Mouse (Mus musculus) adrenal gland (tissue): ENCODE measurements around the gene Gm36176.

Experiments
- intact Hi-C: fragments of 180-260 bp; cut with DNase I; formaldehyde crosslinking; loops from one replicate; pipeline ENCODE4 v1.15.1; 2025

Gene Gm36176

DNA sequence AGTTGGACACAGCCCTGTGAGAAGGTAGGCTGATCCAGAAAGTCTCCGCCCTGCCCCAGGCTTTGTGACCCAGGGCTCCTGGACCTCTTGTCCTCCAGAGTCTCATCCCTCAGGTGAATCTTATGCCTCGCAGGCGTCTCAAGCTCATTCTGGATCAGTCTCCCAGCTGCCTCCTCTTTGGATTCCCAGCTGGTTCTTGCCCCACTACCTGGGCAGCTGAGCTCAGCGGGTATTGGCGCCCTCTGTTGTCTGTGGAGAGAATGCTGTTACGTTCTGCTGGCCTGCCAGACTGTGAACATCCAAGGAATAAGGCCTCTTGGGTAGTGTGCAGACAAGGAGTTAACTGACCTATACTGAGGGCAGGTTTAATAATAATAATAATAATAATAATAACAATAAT, 32.4 kb downstream of the Gm36176 start:
- intact Hi-C loops, result loop anchor here (5.0 kb wide), 2 partner anchors 152 to 252 kb away; partner anchors contain the start of gene Gm10100

GRCm38 (mm10) chr10:77880305-77880704, 33.7 kb downstream of the Gm36176 start:
- intact Hi-C loops, result no loop called here

DNA sequence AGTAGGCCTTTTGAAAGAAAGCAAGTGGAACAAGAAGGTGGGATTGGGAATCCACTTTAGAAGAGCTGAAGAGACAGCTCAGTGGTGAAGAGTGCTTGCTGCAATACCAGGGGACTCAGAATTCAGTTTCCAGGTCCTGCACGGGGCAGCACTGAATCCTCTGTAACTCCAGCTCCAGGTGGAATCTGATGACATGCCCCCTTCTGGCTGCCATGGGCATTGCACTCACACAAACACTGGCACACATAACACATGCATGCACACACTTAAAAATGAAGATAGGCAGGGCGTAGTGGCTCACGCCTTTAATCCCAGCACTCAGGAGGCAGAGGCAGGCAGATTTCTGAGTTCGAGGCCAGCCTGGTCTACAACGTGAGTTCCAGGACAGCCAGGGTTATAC, 36.0 kb downstream of the Gm36176 start:
- intact Hi-C loops, result no loop called here

GRCm38 (mm10) chr10:77886007-77886747, 39.6 kb downstream of the Gm36176 start:
- intact Hi-C loops, result no loop called here

DNA sequence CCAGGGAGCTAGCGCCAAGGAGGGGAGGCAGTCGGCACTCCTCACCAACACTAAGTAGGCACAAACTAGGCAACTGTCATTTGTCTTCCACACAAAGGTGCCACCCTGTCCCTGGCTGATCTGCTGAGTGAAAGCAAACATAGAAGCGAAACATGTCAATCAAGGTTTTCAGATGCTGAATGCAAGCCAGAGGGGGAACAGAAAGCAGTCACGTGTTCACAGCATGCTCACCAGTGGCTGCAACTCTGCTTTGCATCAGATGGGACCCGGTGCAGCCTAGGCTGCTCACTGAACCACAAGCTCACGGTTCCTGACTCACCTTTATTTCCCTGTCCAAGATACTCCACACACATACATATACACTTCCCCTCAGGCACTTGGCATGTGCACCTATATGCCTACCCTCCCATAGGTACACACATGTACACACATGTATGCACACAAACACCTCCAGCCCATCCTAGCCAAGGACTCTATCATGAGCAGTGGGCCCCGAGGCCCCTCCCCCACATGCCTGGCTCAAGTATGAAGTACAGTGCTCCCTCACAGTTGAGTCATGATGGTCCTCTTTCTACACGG, 44.5 kb downstream of the Gm36176 start:
- intact Hi-C loops, result no loop called here

GRCm38 (mm10) chr10:77895562-77895961, 49.0 kb downstream of the Gm36176 start:
- intact Hi-C loops, result no loop called here
